Mouse (Mus musculus): Measurements from ENCODE around the gene Zcchc2. TPM values are rescaled to one million over a fixed set of nuclear protein-coding genes. Genes with fewer than 3 reads are reported as not detected.

Zcchc2 gene
- polyA plus RNA-seq, 1 experiment from 2014 or later: 3.1 TPM

DNA sequence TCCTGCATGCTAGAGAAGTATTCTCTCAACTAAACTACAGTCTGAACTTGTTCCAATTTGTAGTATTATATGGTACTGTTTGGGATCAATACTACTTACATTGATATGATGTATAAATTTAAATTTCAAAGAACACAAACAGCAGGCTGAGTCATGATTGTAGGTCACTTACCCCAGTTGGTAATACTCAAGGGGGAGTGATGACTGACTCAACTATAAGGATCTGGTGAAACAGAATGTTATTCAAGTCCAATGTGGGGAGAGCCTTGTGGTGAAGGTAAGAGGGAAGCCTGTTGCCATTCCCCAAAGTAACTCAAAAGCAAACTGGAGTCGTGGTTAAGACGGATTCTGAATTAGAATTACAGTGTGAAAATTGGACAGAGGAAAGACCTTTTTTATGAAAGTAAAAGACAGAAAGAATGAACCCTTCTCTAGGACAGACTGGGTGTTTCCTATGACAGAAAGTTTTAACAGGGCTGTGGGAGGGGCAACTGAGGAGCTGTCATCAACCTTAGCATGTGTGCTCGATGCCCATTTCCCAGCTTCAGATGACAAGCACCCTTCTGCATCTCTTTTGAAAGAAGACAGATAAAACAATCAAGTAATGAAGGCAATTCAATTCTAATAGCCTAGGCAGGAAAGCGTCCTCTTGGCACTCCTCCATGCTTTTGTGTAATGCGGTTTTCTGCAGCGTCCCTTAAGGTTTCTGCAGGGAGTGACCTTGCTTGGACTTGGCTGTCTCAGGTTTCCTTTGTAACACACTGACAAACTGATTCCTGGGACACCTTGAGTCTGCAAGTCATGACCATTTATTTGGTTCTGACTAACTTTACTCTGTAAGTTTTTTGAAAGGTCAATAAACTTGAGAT is 7.5 kb upstream of the Zcchc2 start:
- H3K36me3 ChIP-seq (replicated peaks; ENCODE audit: control insufficient read depth, insufficient read depth): no peaks in the 10 kb centered on the region
- no peaks in the 10 kb centered on the region for H3K4me1 ChIP-seq (replicated peaks; ENCODE audit: control insufficient read depth, insufficient read depth, low read length)
- H3K4me3 ChIP-seq (replicated peaks; ENCODE audit: low read length): no peak overlapping the region
- DNase-seq (ENCODE audit: low spot score) (no peak), ATAC-seq (ENCODE audit: low FRiP score) (no peak)
- H3K27me3 ChIP-seq (ENCODE audit: control insufficient read depth, insufficient read depth, low read length): no peaks in the 10 kb centered on the region
- WGBS: 83% methylated on average over 6 of the region's 6 CpGs
- H3K4me2 ChIP-seq (replicated peaks): no peak overlapping the region
- H3K9ac ChIP-seq: no peak overlapping the region
- H3K9me3 ChIP-seq (ENCODE audit: control insufficient read depth, low read length): no peaks in the 10 kb centered on the region
- no peak overlapping the region for H3K27ac ChIP-seq

DNA sequence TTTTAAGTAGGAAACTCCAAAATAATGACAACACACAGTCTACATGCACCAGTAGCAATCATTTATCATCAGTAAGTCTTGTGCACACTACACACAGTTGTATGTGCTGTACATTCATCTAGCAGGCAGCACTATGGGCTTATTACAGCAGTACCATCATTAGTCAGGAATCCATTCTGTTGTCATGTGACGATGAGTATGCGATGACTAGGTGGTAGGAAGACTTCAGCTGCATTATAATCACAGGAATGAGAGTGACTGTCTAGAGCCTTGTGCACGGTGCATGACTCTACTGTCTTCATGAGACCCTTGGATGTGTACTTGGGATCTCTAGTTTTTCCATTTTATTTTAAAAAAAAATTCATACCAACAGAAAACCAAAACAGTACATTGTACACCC is 6.0 kb upstream of the Zcchc2 start:
- Histone ChIP-seq H3K27me3 (ENCODE audit: control insufficient read depth, insufficient read depth, low read length) (no peaks in the 10 kb centered on the region), H3K9ac (no peak overlapping the region), H3K4me2 (replicated peaks) (no peak overlapping the region), H3K4me3 (replicated peaks; ENCODE audit: low read length) (no peak overlapping the region), H3K27ac (no peak overlapping the region), H3K36me3 (replicated peaks; ENCODE audit: control insufficient read depth, insufficient read depth) (no peaks in the 10 kb centered on the region), H3K4me1 (replicated peaks; ENCODE audit: control insufficient read depth, insufficient read depth, low read length) (no peaks in the 10 kb centered on the region), H3K9me3 (ENCODE audit: control insufficient read depth, low read length) (no peaks in the 10 kb centered on the region)
- ATAC-seq (ENCODE audit: low FRiP score) (no peak), DNase-seq (ENCODE audit: low spot score) (no peak)
- WGBS: 93% methylated on average over 3 of the region's 3 CpGs

- no peak overlapping the region for H3K4me2 ChIP-seq (replicated peaks)
- H3K4me1 ChIP-seq (replicated peaks; ENCODE audit: control insufficient read depth, insufficient read depth, low read length): peaks cover 22% of the 10 kb centered on the region
- H3K27me3 ChIP-seq (ENCODE audit: control insufficient read depth, insufficient read depth, low read length): no peaks in the 10 kb centered on the region
- no peak overlapping the region for H3K4me3 ChIP-seq (replicated peaks; ENCODE audit: low read length)
- H3K9ac ChIP-seq: no peak overlapping the region
- no peaks in the 10 kb centered on the region for H3K36me3 ChIP-seq (replicated peaks; ENCODE audit: control insufficient read depth, insufficient read depth)
- 72% methylated on average over 3 of the region's 3 CpGs for WGBS
- no peak for DNase-seq (ENCODE audit: low spot score)
- no peak for ATAC-seq (ENCODE audit: low FRiP score)
- no peaks in the 10 kb centered on the region for H3K9me3 ChIP-seq (ENCODE audit: control insufficient read depth, low read length)
- no peak overlapping the region for H3K27ac ChIP-seq
These were observed 2.0 kb upstream of the Zcchc2 start for GRCm38 (mm10) chr1:105988171-105988570.

GRCm38 (mm10) chr1:105988903-105989639 is 1.1 kb upstream of the Zcchc2 start:
- WGBS: 78% methylated on average over 14 of the region's 14 CpGs
- DNase-seq (ENCODE audit: low spot score): no peak
- Histone ChIP-seq H3K4me2 (replicated peaks) (peak overlapping the region; percentile 91), H3K36me3 (replicated peaks; ENCODE audit: control insufficient read depth, insufficient read depth) (no peaks in the 10 kb centered on the region), H3K9ac (no peak overlapping the region), H3K4me1 (replicated peaks; ENCODE audit: control insufficient read depth, insufficient read depth, low read length) (peaks cover 26% of the 10 kb centered on the region), H3K27ac (no peak overlapping the region), H3K4me3 (replicated peaks; ENCODE audit: low read length) (peak overlapping the region; percentile 74), H3K27me3 (ENCODE audit: control insufficient read depth, insufficient read depth, low read length) (no peaks in the 10 kb centered on the region), H3K9me3 (ENCODE audit: control insufficient read depth, low read length) (no peaks in the 10 kb centered on the region)
- no peak for ATAC-seq (ENCODE audit: low FRiP score)

GRCm38 (mm10) chr1:105989640-105989984 is 594 bp upstream of the Zcchc2 start:
- peak overlapping the region; percentile 91 for H3K4me2 ChIP-seq (replicated peaks)
- peak overlapping the region; percentile 58 for H3K9ac ChIP-seq
- no peak overlapping the region for H3K27ac ChIP-seq
- no peaks in the 10 kb centered on the region for H3K9me3 ChIP-seq (ENCODE audit: control insufficient read depth, low read length)
- no peaks in the 10 kb centered on the region for H3K27me3 ChIP-seq (ENCODE audit: control insufficient read depth, insufficient read depth, low read length)
- 2% methylated on average over 13 of the region's 13 CpGs for WGBS
- peaks cover 29% of the 10 kb centered on the region for H3K4me1 ChIP-seq (replicated peaks; ENCODE audit: control insufficient read depth, insufficient read depth, low read length)
- 0 out of 2 replicates have a peak, but pooled peaks have one; percentile 5 for ATAC-seq (ENCODE audit: low FRiP score)
- DNase-seq (ENCODE audit: low spot score): no peak
- peak overlapping the region; percentile 74 for H3K4me3 ChIP-seq (replicated peaks; ENCODE audit: low read length)
- H3K36me3 ChIP-seq (replicated peaks; ENCODE audit: control insufficient read depth, insufficient read depth): no peaks in the 10 kb centered on the region

GRCm38 (mm10) chr1:105990911-105991761 is 930 bp downstream of the Zcchc2 start:
- Histone ChIP-seq H3K4me3 (replicated peaks; ENCODE audit: low read length) (peak overlapping the region; percentile 74), H3K4me2 (replicated peaks) (peak overlapping the region; percentile 99), H3K9ac (peak overlapping the region; percentile 76), H3K27me3 (ENCODE audit: control insufficient read depth, insufficient read depth, low read length) (no peaks in the 10 kb centered on the region), H3K27ac (peak overlapping the region; percentile 90), H3K36me3 (replicated peaks; ENCODE audit: control insufficient read depth, insufficient read depth) (no peaks in the 10 kb centered on the region), H3K4me1 (replicated peaks; ENCODE audit: control insufficient read depth, insufficient read depth, low read length) (peaks cover 29% of the 10 kb centered on the region), H3K9me3 (ENCODE audit: control insufficient read depth, low read length) (no peaks in the 10 kb centered on the region)
- WGBS: under 1% methylated on average over 99 of the region's 104 CpGs
- peak; percentile 42 for ATAC-seq (ENCODE audit: low FRiP score)
- peak; percentile 46 for DNase-seq (ENCODE audit: low spot score)

- Histone ChIP-seq H3K9ac (peak overlapping the region; percentile 76), H3K4me1 (replicated peaks; ENCODE audit: control insufficient read depth, insufficient read depth, low read length) (peaks cover 29% of the 10 kb centered on the region), H3K4me2 (replicated peaks) (peak overlapping the region; percentile 99), H3K36me3 (replicated peaks; ENCODE audit: control insufficient read depth, insufficient read depth) (no peaks in the 10 kb centered on the region), H3K4me3 (replicated peaks; ENCODE audit: low read length) (peak overlapping the region; percentile 74), H3K27me3 (ENCODE audit: control insufficient read depth, insufficient read depth, low read length) (no peaks in the 10 kb centered on the region), H3K27ac (no peak overlapping the region), H3K9me3 (ENCODE audit: control insufficient read depth, low read length) (no peaks in the 10 kb centered on the region)
- ATAC-seq (ENCODE audit: low FRiP score) (no peak), DNase-seq (ENCODE audit: low spot score) (no peak)
- WGBS: 28% methylated on average over 17 of the region's 17 CpGs
These were observed 2.0 kb downstream of the Zcchc2 start for GRCm38 (mm10) chr1:105991931-105992837.

DNA sequence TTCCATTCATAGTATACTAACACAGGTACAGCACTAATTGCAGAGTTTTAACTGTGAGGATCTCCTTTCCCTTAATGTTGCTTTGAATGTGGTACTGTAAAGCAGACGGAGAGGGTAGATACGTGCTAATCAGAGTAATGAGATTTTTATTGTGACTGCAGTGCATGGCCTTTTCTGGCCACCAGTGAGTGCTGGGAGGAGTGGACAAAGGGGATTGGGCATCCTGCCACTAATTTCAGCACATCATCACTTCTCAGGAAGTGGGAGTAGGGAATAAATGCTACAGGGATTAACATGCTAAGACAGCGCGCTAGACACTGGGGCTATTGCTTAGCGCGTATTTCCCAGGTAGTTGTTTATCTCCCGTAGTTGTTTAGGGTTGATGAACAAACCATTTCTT is 3.0 kb downstream of the Zcchc2 start:
- H3K36me3 ChIP-seq (replicated peaks; ENCODE audit: control insufficient read depth, insufficient read depth): no peaks in the 10 kb centered on the region
- no peaks in the 10 kb centered on the region for H3K27me3 ChIP-seq (ENCODE audit: control insufficient read depth, insufficient read depth, low read length)
- peak overlapping the region; percentile 99 for H3K4me2 ChIP-seq (replicated peaks)
- no peaks in the 10 kb centered on the region for H3K9me3 ChIP-seq (ENCODE audit: control insufficient read depth, low read length)
- H3K27ac ChIP-seq: no peak overlapping the region; the same call in 1 of the 2 replicates
- peak overlapping the region; percentile 63 for H3K9ac ChIP-seq
- DNase-seq (ENCODE audit: low spot score) (no peak), ATAC-seq (ENCODE audit: low FRiP score) (no peak)
- H3K4me3 ChIP-seq (replicated peaks; ENCODE audit: low read length): peak overlapping the region; percentile 74
- 7% methylated on average over 7 of the region's 7 CpGs for WGBS
- H3K4me1 ChIP-seq (replicated peaks; ENCODE audit: control insufficient read depth, insufficient read depth, low read length): peaks cover 29% of the 10 kb centered on the region
